Mouse (Mus musculus) heart, embryonic 12.5 days (tissue): Measurements from ENCODE around the gene Gps1. TPM values are rescaled to one million over a fixed set of nuclear protein-coding genes. Genes with fewer than 3 reads are reported as not detected.

ENCODE experiments used
- ATAC-seq: fragments of 200-750 bp; cut with Nextera tagmentation; 2 replicates; pipeline ENCODE4 v1.8.0; 2017; ENCODE audit warnings: moderate TSS enrichment, moderate library complexity; ENCODE audit not compliant: insufficient number of reproducible peaks, low FRiP score
- H3K27ac ChIP-seq: fragments of 300-500 bp; sonication (generic); 2 replicates; pipeline ENCODE4 v1.5.1; 2016; ENCODE audit warnings: mild to moderate bottlenecking, moderate library complexity; ENCODE audit not compliant: poor library complexity, severe bottlenecking
- H3K27me3 ChIP-seq: fragments of 300-500 bp; sonication (generic); replicated peaks from 2 replicates; pipeline ENCODE4 v1.6.1; 2016; ENCODE audit warnings: mild to moderate bottlenecking, moderate library complexity
- H3K36me3 ChIP-seq: fragments of 300-500 bp; sonication (generic); 2 replicates; pipeline ENCODE4 v1.6.1; 2016; ENCODE audit warnings: mild to moderate bottlenecking, moderate library complexity
- H3K4me1 ChIP-seq: fragments of 300-500 bp; sonication (generic); replicated peaks from 2 replicates; pipeline ENCODE4 v1.6.1; 2016; ENCODE audit warnings: mild to moderate bottlenecking
- H3K4me2 ChIP-seq: fragments of 300-500 bp; sonication (generic); 2 replicates; pipeline ENCODE4 v1.6.1; 2016; ENCODE audit warnings: mild to moderate bottlenecking, moderate library complexity
- H3K4me3 ChIP-seq: fragments of 300-500 bp; sonication (generic); 2 replicates; pipeline ENCODE4 v1.5.1; 2016; ENCODE audit warnings: mild to moderate bottlenecking
- H3K9ac ChIP-seq: fragments of 300-500 bp; sonication (generic); 2 replicates; pipeline ENCODE4 v1.6.1; 2016; ENCODE audit warnings: mild to moderate bottlenecking, moderate library complexity
- H3K9me3 ChIP-seq: fragments of 300-500 bp; sonication (generic); replicated peaks from 2 replicates; pipeline ENCODE4 v1.6.1; 2016; ENCODE audit warnings: mild to moderate bottlenecking, moderate library complexity
- WGBS: fragments of 180-500 bp; shearing (Covaris S2); methylation state at CpG from one replicate; pipeline ENCODE4 v1.1.7; 2016; 5-methylcytosine and 5-hydroxymethylcytosine counted together
- polyA plus RNA-seq: library from polyadenylated mRNA; unstranded; fragments of >200 nt; fragmentation: Nextera tagmentation; extraction: Ambion mirVana; gene quantifications from 2 replicates; pipeline ENCODE4 v1.2.1, GENCODE M21; 2016

The Gps1 gene
- polyA plus RNA-seq, 1 experiment from 2014 or later = 140 TPM

DNA sequence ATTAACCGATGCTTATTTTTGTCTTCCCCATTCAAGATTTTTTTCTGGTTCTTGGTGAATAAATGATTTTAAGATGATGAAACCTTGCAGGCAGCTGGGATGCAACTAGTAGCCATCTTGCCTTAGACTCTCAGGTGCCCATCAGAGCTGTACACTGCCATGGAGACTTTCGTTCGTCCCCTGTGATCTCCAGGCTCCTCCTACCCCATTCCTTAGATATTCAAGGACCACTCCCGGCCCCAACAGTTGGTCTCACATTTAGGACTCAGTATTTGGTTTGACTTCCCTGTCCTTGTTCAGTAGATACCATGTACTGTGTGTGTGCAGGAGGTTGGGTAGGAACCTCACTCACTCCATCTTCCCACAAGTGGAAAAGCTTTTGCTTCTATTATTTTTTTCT lies 20.7 kb downstream of the Gps1 start:
- 65% methylated on average over 4 of the region's 4 CpGs for WGBS
- peaks cover 50% of the 10 kb centered on the region for H3K36me3 ChIP-seq
- no peaks in the 10 kb centered on the region for H3K9me3 ChIP-seq
- H3K4me2 ChIP-seq = no peak overlapping the region
- no peak for ATAC-seq
- H3K27me3 ChIP-seq = no peaks in the 10 kb centered on the region
- no peak overlapping the region for H3K9ac ChIP-seq
- H3K27ac ChIP-seq = no peak overlapping the region
- no peak overlapping the region for H3K4me3 ChIP-seq
- 0 out of 2 replicates have a peak, but pooled peaks cover 6% of the 10 kb centered on the region for H3K4me1 ChIP-seq

DNA sequence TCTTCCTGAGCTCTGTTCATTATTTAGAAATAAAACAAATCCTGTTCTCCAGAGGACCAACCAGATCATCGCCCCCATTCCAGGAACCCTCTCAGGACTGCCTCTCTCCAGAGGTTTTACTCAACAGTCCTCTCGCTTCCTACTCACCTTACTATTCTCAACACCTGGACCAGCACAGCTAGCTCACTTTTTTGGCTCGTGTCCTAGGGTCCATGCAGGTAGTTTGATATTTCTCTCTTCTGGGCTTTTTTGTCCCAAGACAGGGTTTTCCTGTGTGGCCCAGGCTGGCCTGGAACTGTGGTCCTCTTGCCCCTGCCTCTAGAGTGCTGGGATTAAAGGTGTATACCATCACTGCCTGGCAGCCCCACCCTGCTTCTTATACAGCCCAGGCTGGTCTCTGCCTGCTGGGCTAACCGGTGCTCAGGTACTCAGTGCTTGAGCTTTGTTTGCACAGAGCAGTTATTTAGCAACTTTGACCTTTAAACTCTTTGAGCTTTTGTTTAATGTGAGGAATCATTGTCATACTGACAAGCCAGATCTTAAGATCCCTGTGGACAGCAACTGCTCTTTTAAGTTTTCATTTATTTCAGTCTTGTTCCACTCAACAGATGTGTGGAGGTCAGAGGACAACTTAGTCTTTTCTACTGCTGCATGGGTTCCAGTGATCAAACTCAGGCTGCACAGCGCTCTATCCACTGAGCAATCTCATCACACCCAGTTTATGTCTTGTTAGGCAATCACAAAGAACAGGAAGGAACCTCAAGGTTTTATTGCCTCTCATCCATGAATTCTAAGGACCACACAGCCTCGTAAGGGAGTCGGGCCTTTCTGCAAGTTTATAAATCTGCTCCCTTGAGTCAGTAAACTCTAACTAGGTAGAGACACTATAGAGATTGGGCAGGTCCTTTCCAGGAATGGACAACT lies 21.6 kb downstream of the Gps1 start:
- Histone ChIP-seq H3K4me1 (0 out of 2 replicates have a peak, but pooled peaks cover 1% of the 10 kb centered on the region), H3K4me3 (no peak overlapping the region), H3K9ac (no peak overlapping the region), H3K27me3 (no peaks in the 10 kb centered on the region), H3K27ac (no peak overlapping the region), H3K36me3 (peaks cover 59% of the 10 kb centered on the region), H3K4me2 (no peak overlapping the region), H3K9me3 (no peaks in the 10 kb centered on the region)
- WGBS = 90% methylated on average over 7 of the region's 7 CpGs
- no peak for ATAC-seq

DNA sequence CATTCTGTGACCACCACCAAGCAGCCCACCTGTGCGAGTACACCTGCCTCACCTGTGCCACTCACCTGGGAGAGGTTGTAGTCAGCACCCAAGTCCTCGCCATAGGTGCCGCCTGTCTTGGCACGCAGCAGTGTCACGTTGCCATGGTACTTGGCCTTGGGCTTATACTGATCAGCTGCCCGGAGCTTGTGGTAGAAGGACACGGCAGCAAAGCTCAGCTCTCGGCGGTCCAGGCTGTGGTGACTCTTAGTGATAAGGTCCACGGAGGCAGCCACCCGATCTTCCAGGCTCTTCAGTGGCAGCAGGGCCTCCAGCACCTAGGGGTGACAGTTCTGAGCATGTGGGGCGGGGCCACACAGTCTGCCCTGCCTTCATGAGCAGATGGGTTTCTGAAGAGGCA lies 23.9 kb downstream of the Gps1 start:
- no peak for ATAC-seq
- Histone ChIP-seq H3K9me3 (no peaks in the 10 kb centered on the region), H3K9ac (no peak overlapping the region), H3K36me3 (peaks cover 82% of the 10 kb centered on the region), H3K27me3 (no peaks in the 10 kb centered on the region), H3K27ac (no peak overlapping the region), H3K4me1 (no peaks in the 10 kb centered on the region), H3K4me3 (no peak overlapping the region), H3K4me2 (no peak overlapping the region)
- 84% methylated on average over 12 of the region's 12 CpGs for WGBS

DNA sequence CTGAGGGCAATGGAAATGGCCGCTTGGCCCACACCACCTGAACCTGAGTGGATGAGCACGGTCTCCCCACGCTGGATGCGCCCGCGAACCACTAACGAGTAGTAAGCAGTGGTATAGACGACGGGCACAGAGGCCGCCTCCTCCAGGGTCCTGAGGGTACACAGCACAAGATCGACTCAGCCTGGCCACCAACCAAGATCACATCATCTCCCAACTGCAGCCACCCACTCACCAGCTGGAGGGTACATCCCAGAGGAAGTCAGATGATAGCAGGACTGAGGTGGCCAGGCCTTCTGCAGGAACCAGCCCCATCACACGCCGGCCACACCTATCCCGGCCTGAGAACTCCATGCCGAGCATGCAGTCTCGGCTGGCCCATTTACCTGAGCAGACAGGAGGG lies 28.0 kb downstream of the Gps1 start:
- peaks cover 100% of the 10 kb centered on the region for H3K36me3 ChIP-seq
- H3K4me1 ChIP-seq = no peaks in the 10 kb centered on the region
- H3K27me3 ChIP-seq = no peaks in the 10 kb centered on the region
- WGBS = 94% methylated on average over 16 of the region's 16 CpGs
- ATAC-seq = no peak
- H3K4me3 ChIP-seq = no peak overlapping the region
- H3K27ac ChIP-seq = no peak overlapping the region
- no peak overlapping the region for H3K9ac ChIP-seq
- H3K4me2 ChIP-seq = no peak overlapping the region
- H3K9me3 ChIP-seq = no peaks in the 10 kb centered on the region

DNA sequence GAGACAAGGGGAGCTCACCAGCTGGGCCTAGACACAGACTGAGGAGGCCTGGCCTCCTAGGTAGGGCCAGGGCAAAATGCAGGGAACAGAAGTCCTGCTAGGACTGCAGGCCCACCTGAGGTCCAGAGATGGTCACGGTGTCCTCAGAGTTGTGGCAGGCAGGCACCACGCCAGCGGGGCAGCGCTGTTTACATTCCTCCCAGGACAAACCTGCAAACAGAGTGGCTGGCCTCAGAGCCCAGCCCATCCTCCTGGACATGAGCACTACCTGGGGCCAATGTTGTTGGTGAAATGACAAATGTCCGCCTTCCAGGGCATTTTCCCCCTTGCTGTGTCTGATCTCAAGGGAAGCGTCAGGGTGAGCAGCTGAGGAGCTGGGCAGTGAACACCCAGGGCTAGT lies 33.3 kb downstream of the Gps1 start:
- Histone ChIP-seq H3K27me3 (no peaks in the 10 kb centered on the region), H3K4me1 (peaks cover 17% of the 10 kb centered on the region), H3K4me2 (no peak overlapping the region), H3K9ac (no peak overlapping the region), H3K4me3 (no peak overlapping the region), H3K27ac (no peak overlapping the region), H3K36me3 (peaks cover 100% of the 10 kb centered on the region), H3K9me3 (no peaks in the 10 kb centered on the region)
- WGBS = 90% methylated on average over 6 of the region's 6 CpGs
- no peak for ATAC-seq

DNA sequence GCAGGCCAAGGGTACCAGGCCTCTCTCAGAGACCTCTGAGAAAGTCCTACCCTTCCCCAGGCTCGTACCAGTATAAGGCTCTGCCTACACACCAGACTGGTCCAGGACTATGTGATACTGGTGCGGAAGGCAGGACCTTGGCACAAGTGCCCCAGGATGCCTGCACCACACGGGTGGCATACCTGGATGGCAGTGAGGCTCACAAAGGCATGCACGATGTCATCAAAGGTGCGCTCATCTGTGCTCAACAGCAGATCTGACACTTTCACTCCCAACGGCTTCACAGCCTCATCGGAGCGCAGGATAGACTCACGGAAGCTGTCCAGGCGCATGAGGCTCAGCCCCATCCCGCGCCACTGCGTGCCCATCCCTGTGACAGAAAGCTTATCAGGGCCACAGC lies 34.2 kb downstream of the Gps1 start:
- 0 out of 2 replicates have a peak overlapping the region, but pooled peaks have one; percentile 0 for H3K9ac ChIP-seq
- 92% methylated on average over 13 of the region's 13 CpGs for WGBS

DNA sequence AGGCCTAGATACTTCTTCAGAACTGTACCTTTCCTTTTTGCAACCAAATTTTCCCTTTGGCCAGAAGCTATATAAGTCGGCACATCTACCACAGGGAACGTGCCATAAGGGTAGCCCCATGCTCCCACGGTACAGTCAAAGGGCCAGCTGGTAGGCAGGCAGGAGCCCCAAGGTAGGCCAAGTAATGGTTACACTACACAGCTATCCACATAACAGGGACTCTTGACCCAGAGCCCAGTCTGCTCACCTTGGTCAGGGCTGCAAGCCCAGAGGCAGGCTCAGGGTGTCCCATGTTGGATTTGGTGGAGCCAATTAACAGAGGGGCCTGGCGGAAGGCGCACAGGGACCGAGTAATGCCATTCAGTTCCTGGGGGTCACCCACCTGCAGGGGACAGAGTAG lies 35.5 kb downstream of the Gps1 start:
- WGBS = 96% methylated on average over 6 of the region's 6 CpGs
- no peaks in the 10 kb centered on the region for H3K27me3 ChIP-seq
- H3K9me3 ChIP-seq = no peaks in the 10 kb centered on the region
- no peak overlapping the region for H3K4me2 ChIP-seq
- H3K27ac ChIP-seq = no peak overlapping the region
- no peak for ATAC-seq
- no peak overlapping the region for H3K9ac ChIP-seq
- H3K4me1 ChIP-seq = peaks cover 26% of the 10 kb centered on the region
- peaks cover 78% of the 10 kb centered on the region for H3K36me3 ChIP-seq
- no peak overlapping the region for H3K4me3 ChIP-seq

More for the DNA sequence above, 34.2 kb downstream of the Gps1 start:
- Histone ChIP-seq H3K36me3 (peaks cover 91% of the 10 kb centered on the region), H3K9me3 (no peaks in the 10 kb centered on the region), H3K4me1 (peaks cover 26% of the 10 kb centered on the region), H3K4me3 (no peak overlapping the region), H3K27ac (no peak overlapping the region), H3K27me3 (no peaks in the 10 kb centered on the region), H3K4me2 (no peak overlapping the region)
- ATAC-seq = no peak

DNA sequence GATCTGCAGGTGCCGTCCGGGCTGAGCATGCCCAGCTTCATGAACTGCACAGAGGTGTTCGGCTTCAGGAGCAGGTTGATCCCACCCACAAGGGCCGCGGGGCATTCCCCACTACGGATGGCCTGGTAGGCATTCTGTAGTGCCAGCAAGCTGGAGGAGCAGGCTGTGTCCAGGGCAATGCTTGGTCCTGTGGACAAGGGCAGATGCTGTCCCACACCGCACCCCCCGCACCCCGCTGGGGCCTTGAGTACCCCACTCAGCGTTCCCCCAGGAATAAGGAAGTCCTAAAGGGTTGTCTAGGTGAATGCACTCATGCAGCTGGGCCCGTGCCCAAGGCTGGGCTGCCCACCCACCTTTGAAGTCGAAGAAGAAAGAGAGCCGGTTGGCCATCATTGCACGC lies 36.5 kb downstream of the Gps1 start:
- Histone ChIP-seq H3K4me2 (no peak overlapping the region), H3K4me3 (no peak overlapping the region), H3K36me3 (peaks cover 68% of the 10 kb centered on the region), H3K9me3 (no peaks in the 10 kb centered on the region), H3K9ac (0 out of 2 replicates have a peak overlapping the region, but pooled peaks have one; percentile 37), H3K4me1 (peaks cover 34% of the 10 kb centered on the region), H3K27me3 (no peaks in the 10 kb centered on the region), H3K27ac (0 out of 2 replicates have a peak overlapping the region, but pooled peaks have one; percentile 3)
- 94% methylated on average over 14 of the region's 14 CpGs for WGBS
- ATAC-seq = no peak

DNA sequence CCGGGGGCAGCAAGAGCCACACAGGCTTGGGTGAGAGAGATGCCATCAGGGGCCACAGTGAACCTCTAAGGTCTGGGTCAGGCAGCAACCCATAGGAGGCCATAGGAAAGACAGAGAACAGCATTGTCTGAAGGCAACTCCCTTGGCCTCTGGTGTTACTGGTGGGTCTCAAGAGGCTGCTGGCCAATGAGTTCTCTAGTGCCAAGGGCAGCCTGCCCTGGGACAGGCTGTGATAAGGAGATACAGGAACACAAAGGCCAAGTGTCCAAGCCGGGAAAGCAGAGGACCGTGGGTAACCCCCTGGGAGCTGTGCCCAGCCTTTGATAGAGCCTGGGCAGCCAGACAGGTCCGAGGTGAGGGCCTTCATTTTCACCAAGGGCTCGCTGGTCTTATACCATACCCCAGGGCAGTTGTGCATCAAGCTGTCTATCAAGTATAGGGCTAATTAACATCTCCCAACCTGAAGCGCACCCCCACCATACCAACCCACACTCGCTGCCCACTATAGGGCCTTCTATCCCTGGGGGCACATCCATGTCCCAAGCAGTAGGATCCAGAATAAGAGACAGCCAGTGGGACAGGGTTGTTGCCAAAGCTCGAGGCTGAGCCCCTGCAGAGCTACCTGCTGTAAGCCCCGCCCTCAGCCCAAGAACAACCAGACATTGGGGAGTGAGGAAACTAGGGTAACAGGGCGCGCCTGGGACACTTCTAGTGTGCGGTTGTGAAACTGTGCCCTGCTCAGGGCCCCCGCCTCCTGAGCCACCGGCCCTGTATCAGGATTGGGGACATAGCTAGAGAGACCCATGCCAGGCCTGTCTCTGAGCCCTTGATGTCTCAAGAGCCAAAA lies 37.2 kb downstream of the Gps1 start:
- ATAC-seq = no peak
- Histone ChIP-seq H3K9ac (peak overlapping the region; percentile 37), H3K4me2 (peak overlapping the region; percentile 85), H3K4me1 (peaks cover 41% of the 10 kb centered on the region), H3K9me3 (no peaks in the 10 kb centered on the region), H3K4me3 (no peak overlapping the region), H3K36me3 (peaks cover 60% of the 10 kb centered on the region), H3K27ac (0 out of 2 replicates have a peak overlapping the region, but pooled peaks have one; percentile 3), H3K27me3 (no peaks in the 10 kb centered on the region)
- 77% methylated on average over 14 of the region's 14 CpGs for whole genome bisulfite sequencing

DNA sequence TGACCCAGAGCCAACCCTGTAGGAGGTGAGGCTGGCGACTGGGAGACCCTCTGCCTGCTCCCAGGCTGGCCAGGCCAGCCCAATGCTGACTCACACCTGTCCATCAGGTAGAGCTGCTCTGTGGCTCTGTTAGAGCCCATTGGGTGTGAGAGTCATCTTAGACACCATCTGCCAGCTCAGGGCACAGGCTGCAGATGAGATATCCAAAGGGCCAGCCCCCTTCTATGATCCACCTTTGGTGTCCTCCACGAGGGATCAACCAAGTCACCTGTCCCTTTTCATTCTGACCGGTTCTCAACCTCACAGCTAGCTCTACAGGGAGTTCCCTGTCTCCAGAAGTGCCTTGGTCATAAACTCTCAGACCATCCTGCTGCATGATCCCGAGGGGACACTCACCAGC lies 38.2 kb downstream of the Gps1 start:
- ATAC-seq = no peak
- 57% methylated on average over 4 of the region's 4 CpGs for WGBS
- no peaks in the 10 kb centered on the region for H3K9me3 ChIP-seq
- peak overlapping the region; percentile 72 for H3K4me3 ChIP-seq
- peak overlapping the region; percentile 92; the same call in 1 of the 2 replicates for H3K9ac ChIP-seq
- peaks cover 50% of the 10 kb centered on the region for H3K36me3 ChIP-seq
- no peak overlapping the region for H3K27ac ChIP-seq
- H3K4me2 ChIP-seq = peak overlapping the region; percentile 85
- no peaks in the 10 kb centered on the region for H3K27me3 ChIP-seq
- H3K4me1 ChIP-seq = peaks cover 41% of the 10 kb centered on the region
